Mouse (Mus musculus): ENCODE measurements at regions not wholly inside any gene's neighbourhood (a gene's known extent, or its start where the extent isn't known, plus 50 kb on each side); places are given as distances from the start of the nearest gene placed in this dataset.

- DNase-seq, result no peak
Observed at GRCm38 (mm10) chr12:52622398-52622797, 76.8 kb upstream of the Akap6 start.

GRCm38 (mm10) chr12:52623416-52624108 lies 75.6 kb upstream of the Akap6 start:
- DNase-seq, result no peak

GRCm38 (mm10) chr12:52624871-52625270 lies 74.3 kb upstream of the Akap6 start:
- DNase-seq, result no peak

GRCm38 (mm10) chr12:52628771-52629170 lies 70.4 kb upstream of the Akap6 start:
- no peak for DNase-seq

GRCm38 (mm10) chr12:52635121-52635878 lies 63.9 kb upstream of the Akap6 start:
- DNase-seq, result no peak

- DNase-seq, result no peak
Observed at GRCm38 (mm10) chr12:52636186-52636881, 62.8 kb upstream of the Akap6 start.

- DNase-seq, result no peak
Observed at GRCm38 (mm10) chr12:52636920-52637319, 62.3 kb upstream of the Akap6 start.

GRCm38 (mm10) chr12:52637506-52638249 lies 61.5 kb upstream of the Akap6 start:
- peak; percentile 15 for DNase-seq

- DNase-seq, result no peak
Observed at GRCm38 (mm10) chr12:52638461-52638860, 60.7 kb upstream of the Akap6 start.

GRCm38 (mm10) chr12:52644059-52644458 lies 55.1 kb upstream of the Akap6 start:
- DNase-seq, result no peak

All from gastrocnemius, postnatal 25 days (tissue).